Mouse (Mus musculus) fat pad, adult 2 months (tissue): ENCODE data around the gene 4933407L21Rik.

ENCODE experiments used
- DNase-seq: peaks from one replicate; pipeline ENCODE4 v3.0.0-alpha.2; 2011; ENCODE audit warnings: low read depth, low spot score; ENCODE audit errors: extremely low read depth

The 4933407L21Rik gene

GRCm38 (mm10) chr1:85928057-85928687, at the start of gene 4933407L21Rik:
Gene 4933407L21Rik (plus strand): TSS chr1:85928483.
- no peak for DNase-seq

GRCm38 (mm10) chr1:85882003-85882402, 46.3 kb upstream of the 4933407L21Rik start:
- DNase-seq = no peak

- no peak for DNase-seq
Measured at GRCm38 (mm10) chr1:85887221-85887620, 41.1 kb upstream of the 4933407L21Rik start.

GRCm38 (mm10) chr1:85894231-85894747, 34.0 kb upstream of the 4933407L21Rik start, which contains the start of gene Itm2c:
Gene Itm2c (plus strand): TSS chr1:85894281.
- DNase-seq = no peak

- no peak for DNase-seq
Measured at GRCm38 (mm10) chr1:85894748-85895360, 33.4 kb upstream of the 4933407L21Rik start.

GRCm38 (mm10) chr1:85895391-85895837, 32.9 kb upstream of the 4933407L21Rik start:
- DNase-seq = no peak

- DNase-seq = no peak
Measured at GRCm38 (mm10) chr1:85896110-85896509, 32.2 kb upstream of the 4933407L21Rik start.

GRCm38 (mm10) chr1:85896781-85897700, 31.2 kb upstream of the 4933407L21Rik start:
- peak; percentile 100 for DNase-seq

GRCm38 (mm10) chr1:85897901-85898760, 30.2 kb upstream of the 4933407L21Rik start:
- DNase-seq = peak; percentile 68

- DNase-seq = no peak
Measured at GRCm38 (mm10) chr1:85898761-85899387, 29.4 kb upstream of the 4933407L21Rik start.

GRCm38 (mm10) chr1:85899388-85899761, 28.9 kb upstream of the 4933407L21Rik start:
- no peak for DNase-seq

GRCm38 (mm10) chr1:85900521-85901333, 27.6 kb upstream of the 4933407L21Rik start:
- peak; percentile 68 for DNase-seq

GRCm38 (mm10) chr1:85901516-85902107, 26.7 kb upstream of the 4933407L21Rik start:
- no peak for DNase-seq

- no peak for DNase-seq
Measured at GRCm38 (mm10) chr1:85902108-85902561, 26.1 kb upstream of the 4933407L21Rik start.

- DNase-seq = no peak
Measured at GRCm38 (mm10) chr1:85906892-85907291, 21.4 kb upstream of the 4933407L21Rik start.

- DNase-seq = no peak
Measured at GRCm38 (mm10) chr1:85908754-85909590, 19.3 kb upstream of the 4933407L21Rik start.

GRCm38 (mm10) chr1:85913078-85913755, 15.1 kb upstream of the 4933407L21Rik start:
- DNase-seq = no peak
